Mouse (Mus musculus): ENCODE data around the gene Olfr1201.

DNA sequence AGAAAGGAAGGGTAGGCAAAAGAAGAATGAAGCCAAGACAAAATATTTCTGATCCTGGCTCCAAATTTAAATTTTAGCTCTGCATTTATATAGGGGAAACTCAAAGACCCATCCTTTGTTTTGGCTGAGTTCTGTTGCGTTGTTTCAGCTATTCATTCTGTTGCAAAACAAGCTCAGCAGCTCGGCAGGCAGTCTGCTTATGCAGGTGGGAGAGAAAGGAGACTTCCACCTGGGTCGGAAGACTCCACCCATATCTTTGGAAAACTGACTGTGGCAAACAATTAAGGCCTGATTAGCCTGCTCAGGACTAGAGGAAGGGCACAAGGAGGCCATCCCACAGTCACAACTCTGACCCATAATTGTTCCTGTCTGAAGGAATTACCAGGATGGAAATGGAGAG, 49.5 kb upstream of the Olfr1201 start:
- TF ChIP-seq POLR2A (IDR thresholded peaks at IDR 0.05; ENCODE audit: extremely low read depth, insufficient read depth, low read length) (no peak), CTCF (IDR thresholded peaks at IDR 0.05; ENCODE audit: extremely low read depth, insufficient read depth, low read length) (no peak)

All from cortical plate, adult 2 months (tissue).